Mouse (Mus musculus) erythroblast, embryonic 14.5 days (primary cell): ENCODE data around the gene Mink1. TPM values are rescaled to one million over a fixed set of nuclear protein-coding genes. Genes with fewer than 3 reads are reported as not detected.

Experiments
- H3K27me3 ChIP-seq: 2 replicates; pipeline ENCODE4 v1.6.1; 2012; ENCODE audit warnings: inconsistent platforms; ENCODE audit not compliant: control insufficient read depth
- H3K36me3 ChIP-seq: 2 replicates; pipeline ENCODE4 v1.6.1; 2012; ENCODE audit warnings: mild to moderate bottlenecking, inconsistent platforms; ENCODE audit not compliant: control insufficient read depth
- H3K4me1 ChIP-seq: 2 replicates; pipeline ENCODE4 v1.6.1; 2012; ENCODE audit warnings: inconsistent platforms; ENCODE audit not compliant: control insufficient read depth
- H3K4me3 ChIP-seq: replicated peaks from 2 replicates; pipeline ENCODE3; 2012; ENCODE audit warnings: moderate library complexity, mild to moderate bottlenecking, inconsistent platforms
- H3K9me3 ChIP-seq: 2 replicates; pipeline ENCODE4 v1.6.1; 2012; ENCODE audit warnings: low read length, inconsistent platforms, mixed read lengths; ENCODE audit not compliant: control insufficient read depth
- GATA1 ChIP-seq: IDR thresholded peaks from 2 replicates; pipeline ENCODE4 v1.6.1; 2012; ENCODE audit warnings: low read length, inconsistent platforms, mixed read lengths
- TAL1 ChIP-seq: IDR thresholded peaks from 3 replicates; pipeline ENCODE4 v1.6.1; 2012; ENCODE audit warnings: low read length, inconsistent platforms, mixed read lengths
- polyA plus RNA-seq: library from polyadenylated mRNA; stranded (reverse); fragments of >175 nt; gene quantifications from 2 replicates; pipeline ENCODE4 v1.2.3, GENCODE M21; 2012

Mink1 gene
- polyA plus RNA-seq, 1 experiment = 1.2 TPM

DNA sequence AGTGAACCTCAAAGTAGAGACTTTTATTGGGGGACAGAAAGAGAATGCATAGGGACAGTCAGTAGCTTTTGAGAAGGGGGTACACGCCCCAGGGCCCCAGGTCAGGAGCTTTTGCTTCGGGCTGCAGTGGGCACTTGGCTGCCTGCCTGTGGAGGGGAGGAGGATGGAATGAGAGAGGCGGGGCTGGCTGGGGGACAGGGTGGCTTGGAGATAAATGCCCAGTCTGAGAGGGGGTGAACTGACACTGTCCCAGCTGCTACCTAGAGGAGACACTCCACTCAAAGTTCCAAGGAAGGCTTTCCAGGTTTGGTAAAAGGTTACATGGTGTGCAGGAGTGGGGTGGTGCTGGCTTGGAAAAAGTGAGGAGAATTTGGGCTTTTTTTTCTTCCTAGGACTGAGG is 94.3 kb downstream of the Mink1 start, which contains the start of gene Eno3:
Gene Eno3 (plus strand): TSS at position 239 of the 400 bp plus-strand sequence.
- H3K4me3 ChIP-seq = peak within 1 kb of the TSS; percentile 79
- TF ChIP-seq TAL1 (no peak), GATA1 (no peak)
- no peaks in the 10 kb centered on the region for H3K9me3 ChIP-seq
- peaks cover 16% of the 10 kb centered on the region for H3K27me3 ChIP-seq
- peaks cover 27% of the 10 kb centered on the region for H3K36me3 ChIP-seq
- peaks cover 48% of the 10 kb centered on the region for H3K4me1 ChIP-seq

DNA sequence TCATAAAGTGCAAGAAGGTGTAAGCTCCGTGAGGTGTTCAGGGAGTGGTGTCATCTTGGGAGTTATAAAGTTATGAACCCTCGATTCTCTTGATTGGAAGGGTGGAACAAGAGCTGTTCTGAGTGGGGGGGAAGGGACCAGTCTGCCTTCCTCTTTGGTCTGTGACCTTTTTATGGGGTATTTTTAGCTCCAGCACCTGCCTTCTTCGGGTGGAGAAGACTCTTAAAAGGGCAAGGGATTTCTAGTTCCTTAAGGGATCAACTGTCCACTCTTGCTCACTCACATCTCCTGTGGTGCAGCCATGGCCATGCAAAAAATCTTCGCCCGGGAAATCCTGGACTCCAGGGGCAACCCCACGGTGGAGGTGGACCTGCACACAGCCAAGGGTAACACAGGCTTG is 94.9 kb downstream of the Mink1 start:
- H3K36me3 ChIP-seq = peaks cover 27% of the 10 kb centered on the region
- TF ChIP-seq TAL1 (no peak), GATA1 (no peak)

DNA sequence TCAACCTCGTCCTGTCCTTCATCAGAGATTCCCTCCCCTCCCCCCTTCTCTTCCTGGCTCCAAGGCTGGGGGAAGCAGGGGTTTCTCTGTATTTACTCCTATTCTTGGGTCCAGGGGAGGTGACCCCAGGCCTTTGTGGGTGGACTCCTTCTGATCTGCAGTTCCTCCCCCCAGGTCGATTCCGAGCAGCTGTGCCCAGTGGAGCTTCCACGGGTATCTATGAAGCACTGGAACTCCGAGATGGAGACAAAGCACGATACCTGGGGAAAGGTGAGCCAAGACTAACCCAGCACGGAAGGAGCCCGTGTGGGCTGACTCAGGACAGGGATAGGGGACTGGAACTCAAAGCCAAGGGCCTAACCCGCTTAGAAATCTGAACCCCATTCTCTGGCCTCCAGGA is 95.3 kb downstream of the Mink1 start:
- no peak overlapping the region for H3K4me3 ChIP-seq
- H3K27me3 ChIP-seq = peaks cover 16% of the 10 kb centered on the region
- no peak for TF ChIP-seq TAL1
- TF ChIP-seq GATA1 = no peak
- peaks cover 27% of the 10 kb centered on the region for H3K36me3 ChIP-seq
- peaks cover 38% of the 10 kb centered on the region for H3K4me1 ChIP-seq
- H3K9me3 ChIP-seq = no peaks in the 10 kb centered on the region

More for the DNA sequence above, 94.9 kb downstream of the Mink1 start:
- peaks cover 42% of the 10 kb centered on the region for H3K4me1 ChIP-seq
- no peak overlapping the region for H3K4me3 ChIP-seq
- H3K27me3 ChIP-seq = peaks cover 16% of the 10 kb centered on the region
- no peaks in the 10 kb centered on the region for H3K9me3 ChIP-seq

DNA sequence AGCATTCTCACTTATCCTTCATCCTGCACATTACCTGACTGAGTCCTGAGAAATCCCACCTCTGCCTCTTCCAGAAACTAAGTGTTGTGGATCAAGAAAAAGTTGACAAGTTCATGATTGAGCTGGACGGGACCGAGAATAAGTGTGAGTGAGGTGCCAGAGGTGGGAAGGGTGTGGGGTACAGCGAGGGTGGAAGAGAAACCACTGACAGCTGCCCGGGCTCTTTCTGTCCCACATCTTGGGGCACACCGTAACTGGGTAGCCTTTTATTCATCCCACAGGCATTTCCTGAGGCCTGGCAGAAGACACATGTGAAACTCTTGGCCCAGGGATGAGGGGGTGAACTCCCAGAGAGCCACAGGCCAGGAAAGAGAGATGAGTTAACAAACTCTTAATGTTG is 95.8 kb downstream of the Mink1 start:
- Histone ChIP-seq H3K36me3 (peaks cover 30% of the 10 kb centered on the region), H3K27me3 (peaks cover 16% of the 10 kb centered on the region), H3K4me1 (peaks cover 32% of the 10 kb centered on the region), H3K4me3 (no peak overlapping the region), H3K9me3 (no peaks in the 10 kb centered on the region)
- no peak for TF ChIP-seq TAL1
- TF ChIP-seq GATA1 = no peak

DNA sequence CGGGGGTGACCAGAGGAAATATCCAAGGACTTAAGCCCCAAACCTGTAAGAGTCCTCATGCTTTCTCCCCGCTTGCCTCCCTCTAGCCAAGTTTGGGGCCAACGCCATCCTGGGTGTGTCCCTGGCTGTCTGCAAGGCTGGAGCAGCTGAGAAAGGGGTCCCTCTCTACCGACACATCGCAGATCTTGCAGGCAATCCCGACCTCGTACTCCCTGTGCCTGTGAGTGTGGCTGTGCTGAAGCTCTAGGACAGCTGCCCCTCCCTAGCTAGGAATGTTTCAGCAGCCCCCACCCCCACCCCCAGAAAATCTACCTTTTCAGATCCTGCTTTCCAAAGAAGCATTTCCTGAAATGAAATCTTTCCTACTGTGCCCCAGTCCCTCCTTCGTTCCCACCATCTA is 96.3 kb downstream of the Mink1 start:
- Histone ChIP-seq H3K27me3 (peaks cover 16% of the 10 kb centered on the region), H3K4me3 (no peak overlapping the region), H3K9me3 (no peaks in the 10 kb centered on the region), H3K36me3 (peaks cover 34% of the 10 kb centered on the region), H3K4me1 (peaks cover 30% of the 10 kb centered on the region)
- TF ChIP-seq GATA1 (no peak), TAL1 (no peak)

DNA sequence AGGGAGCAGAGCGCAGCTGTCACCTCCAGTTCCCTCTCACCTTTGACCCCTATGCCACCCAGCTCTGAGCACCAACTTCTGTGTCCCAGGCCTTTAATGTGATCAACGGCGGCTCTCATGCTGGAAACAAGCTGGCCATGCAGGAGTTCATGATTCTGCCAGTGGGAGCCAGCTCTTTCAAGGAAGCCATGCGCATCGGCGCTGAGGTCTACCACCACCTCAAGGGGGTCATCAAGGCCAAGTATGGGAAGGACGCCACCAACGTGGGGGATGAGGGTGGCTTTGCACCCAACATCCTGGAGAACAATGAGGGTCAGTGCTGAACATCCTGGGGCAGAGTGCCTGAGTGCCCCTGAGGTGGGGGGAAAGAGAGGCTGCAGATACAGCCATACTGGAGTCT is 97.9 kb downstream of the Mink1 start:
- Histone ChIP-seq H3K36me3 (peaks cover 50% of the 10 kb centered on the region), H3K4me3 (no peak overlapping the region), H3K27me3 (peaks cover 15% of the 10 kb centered on the region), H3K9me3 (no peaks in the 10 kb centered on the region), H3K4me1 (peaks cover 22% of the 10 kb centered on the region)
- TF ChIP-seq GATA1 (no peak), TAL1 (no peak)

DNA sequence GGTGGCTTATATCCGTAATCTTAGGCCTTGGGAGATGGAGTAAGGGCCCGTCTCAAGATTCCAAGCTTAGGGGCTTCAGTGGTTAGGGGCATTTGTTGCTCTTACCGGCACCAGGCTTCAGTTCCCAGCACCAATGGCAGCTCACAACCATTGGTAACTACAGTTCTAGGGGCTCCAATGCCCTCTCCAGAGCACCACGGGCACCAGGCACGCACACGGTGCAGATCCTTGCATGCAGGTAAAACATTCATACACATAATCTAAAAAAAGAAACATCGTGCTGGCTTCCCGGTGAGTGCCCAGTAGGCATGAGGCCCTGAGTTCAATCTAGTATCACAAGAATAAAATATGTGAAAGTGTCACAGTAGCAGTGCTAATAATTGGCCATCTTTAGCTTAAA is 100.4 kb downstream of the Mink1 start:
- peaks cover 23% of the 10 kb centered on the region for H3K4me1 ChIP-seq
- peaks cover 67% of the 10 kb centered on the region for H3K36me3 ChIP-seq
- no peak overlapping the region for H3K4me3 ChIP-seq
- TF ChIP-seq GATA1 (no peak), TAL1 (no peak)
- H3K27me3 ChIP-seq = no peaks in the 10 kb centered on the region
- no peaks in the 10 kb centered on the region for H3K9me3 ChIP-seq

DNA sequence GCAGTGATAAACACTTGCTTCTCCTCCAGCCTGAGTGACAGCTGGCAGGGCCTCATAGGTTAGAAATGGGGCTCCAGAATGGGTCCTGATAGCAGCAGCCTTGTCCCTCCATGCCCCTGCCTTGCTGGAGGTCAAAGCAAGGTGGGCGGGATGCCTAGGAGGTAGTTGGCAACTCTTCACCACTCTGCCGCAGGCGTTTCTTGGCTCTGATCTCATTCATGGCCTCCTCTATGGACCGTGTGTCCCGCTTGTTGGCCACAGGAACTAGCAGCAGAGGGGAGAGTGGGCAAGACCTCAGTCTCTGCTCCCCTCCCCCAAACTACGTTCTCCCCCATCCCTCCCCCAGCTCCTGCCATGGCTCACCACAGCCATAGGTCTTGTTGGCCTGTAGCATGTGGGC is 101.3 kb downstream of the Mink1 start:
- Histone ChIP-seq H3K36me3 (peaks cover 67% of the 10 kb centered on the region), H3K27me3 (no peaks in the 10 kb centered on the region), H3K9me3 (no peaks in the 10 kb centered on the region), H3K4me1 (peaks cover 27% of the 10 kb centered on the region), H3K4me3 (no peak overlapping the region)
- no peak for TF ChIP-seq GATA1
- TF ChIP-seq TAL1 = no peak

Other genes with a start within 250 kb of the Mink1 start
- not detected in 2 replicates for gene Alox12e, start 240.3 kb upstream of the Mink1 start, polyA plus RNA-seq
- gene Alox15, start 210.8 kb upstream of the Mink1 start, polyA plus RNA-seq = 0.03 TPM in 1 of 2 replicates, not detected in the other
- 2.9 and 3.5 TPM in 2 replicates for gene Pelp1, start 152.8 kb upstream of the Mink1 start, polyA plus RNA-seq
- gene Arrb2, start 130.2 kb upstream of the Mink1 start, polyA plus RNA-seq = 7.9 and 11.5 TPM in 2 replicates
- 1.1 and 2.3 TPM in 2 replicates for gene Med11, start 111.0 kb upstream of the Mink1 start, polyA plus RNA-seq
- gene Zmynd15, start 103.4 kb upstream of the Mink1 start, polyA plus RNA-seq = 0.02 TPM in 1 of 2 replicates, not detected in the other
- not detected in 2 replicates for gene Cxcl16, start 102.9 kb upstream of the Mink1 start, polyA plus RNA-seq
- not detected in 2 replicates for gene Tm4sf5, start 57.6 kb upstream of the Mink1 start, polyA plus RNA-seq
- not detected in 2 replicates for gene Vmo1, start 48.3 kb upstream of the Mink1 start, polyA plus RNA-seq
- gene Gltpd2, start 43.7 kb upstream of the Mink1 start, polyA plus RNA-seq = 0.10 TPM in 1 of 2 replicates, not detected in the other
- gene Psmb6, start 37.5 kb upstream of the Mink1 start, polyA plus RNA-seq = 27.3 and 29.9 TPM in 2 replicates
- gene Gm40193, start 29.9 kb upstream of the Mink1 start, polyA plus RNA-seq = not detected in 2 replicates
- 0.01 TPM in 1 of 2 replicates, not detected in the other for gene Pld2, start 22.8 kb upstream of the Mink1 start, polyA plus RNA-seq
- gene 4930544D05Rik, start 53.0 kb downstream of the Mink1 start, polyA plus RNA-seq = not detected in 2 replicates
- gene Chrne, start 56.3 kb downstream of the Mink1 start, polyA plus RNA-seq = 0.06 TPM in 1 of 2 replicates, not detected in the other
- 0.12 TPM in 2 replicates for gene Gp1ba, start 76.2 kb downstream of the Mink1 start, polyA plus RNA-seq
- 24.0 and 33.2 TPM in 2 replicates for gene Rnf167, start 84.4 kb downstream of the Mink1 start, polyA plus RNA-seq
- 2.2 and 2.4 TPM in 2 replicates for gene Slc25a11, start 84.6 kb downstream of the Mink1 start, polyA plus RNA-seq
- 240 and 308 TPM in 2 replicates for gene Pfn1, start 91.8 kb downstream of the Mink1 start, polyA plus RNA-seq
- gene Eno3, start 94.3 kb downstream of the Mink1 start, polyA plus RNA-seq = 0.74 and 0.78 TPM in 2 replicates
- 11.0 and 18.1 TPM in 2 replicates for gene Spag7, start 106.5 kb downstream of the Mink1 start, polyA plus RNA-seq
- 0.30 and 0.36 TPM in 2 replicates for gene Camta2, start 125.2 kb downstream of the Mink1 start, polyA plus RNA-seq
- gene Inca1, start 137.3 kb downstream of the Mink1 start, polyA plus RNA-seq = not detected in 2 replicates
- gene Kif1c, start 137.7 kb downstream of the Mink1 start, polyA plus RNA-seq = 0.31 and 0.32 TPM in 2 replicates
- 0.04 TPM in 1 of 2 replicates, not detected in the other for gene Zfp3, start 201.3 kb downstream of the Mink1 start, polyA plus RNA-seq
- not detected in 2 replicates for gene Scimp, start 249.7 kb downstream of the Mink1 start, polyA plus RNA-seq